Mouse (Mus musculus): ENCODE measurements around the gene Id2. TPM values are rescaled to one million over a fixed set of nuclear protein-coding genes. Genes with fewer than 3 reads are reported as not detected.

Id2 gene
- total and polyA plus RNA-seq, 2 experiments from 2014 or later = 146 to 200 TPM

DNA sequence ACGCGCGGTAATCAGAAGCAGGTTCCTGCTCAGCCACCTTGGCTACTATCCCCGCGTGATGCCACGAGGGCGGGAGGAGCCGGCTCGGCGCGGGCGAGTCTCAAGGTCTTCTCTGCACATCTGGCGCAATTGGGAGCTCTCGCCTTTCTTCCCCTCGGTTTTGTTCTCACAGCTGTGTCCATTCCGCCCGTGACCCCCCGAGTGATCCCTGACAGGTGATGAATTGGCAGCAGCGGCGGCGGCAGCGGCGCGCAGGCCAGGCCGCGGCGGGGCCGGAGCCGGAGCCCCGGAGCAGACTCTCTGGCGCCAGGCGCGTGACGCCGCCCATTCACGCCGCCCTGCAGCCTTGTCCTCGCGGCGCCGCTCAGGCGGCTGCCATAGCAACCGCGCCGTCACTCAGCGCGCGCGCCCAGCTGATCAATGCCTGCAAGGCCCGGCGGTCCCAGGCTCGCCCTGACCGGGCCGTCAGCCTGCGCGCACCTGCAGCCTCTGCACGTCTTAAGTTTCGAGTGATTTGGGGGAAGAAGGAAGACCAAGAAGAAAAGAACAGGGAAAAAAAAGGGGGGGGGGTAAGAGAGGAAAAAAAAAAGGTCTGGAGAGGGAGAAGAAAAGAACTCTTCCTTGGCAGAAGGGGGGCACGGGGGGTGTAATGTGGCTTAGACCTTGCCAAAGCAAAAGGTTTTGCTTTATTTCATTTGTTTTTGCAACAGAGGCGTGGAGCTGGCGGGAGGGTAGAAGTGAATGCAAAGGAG, 1.8 kb upstream of the Id2 start:
- 1% methylated on average over 61 of the region's 61 CpGs for whole genome bisulfite sequencing
- no peaks in the 10 kb centered on the region for H3K27me3 ChIP-seq (ENCODE audit: insufficient read depth, low read length)
- no peaks in the 10 kb centered on the region for H3K9me3 ChIP-seq (ENCODE audit: low read length)
- H3K4me3 ChIP-seq (ENCODE audit: low read depth, low read length) = peak overlapping the region; percentile 49
- H3K27ac ChIP-seq (ENCODE audit: low read depth, low read length) = peak overlapping the region; percentile 79
- H3K36me3 ChIP-seq (ENCODE audit: insufficient read depth, low read length) = no peaks in the 10 kb centered on the region
- peak; percentile 75 for ATAC-seq (ENCODE audit: low FRiP score)
- peak overlapping the region; percentile 64 for H3K9ac ChIP-seq (replicated peaks; ENCODE audit: low read length, poor library complexity, severe bottlenecking)
- TF ChIP-seq CTCF (IDR thresholded peaks at IDR 0.05) = no peak
- H3K4me2 ChIP-seq (ENCODE audit: low read depth, low read length, poor library complexity, severe bottlenecking) = peak overlapping the region; percentile 99
- peaks cover 8% of the 10 kb centered on the region; the same call in 1 of the 2 replicates for H3K4me1 ChIP-seq (ENCODE audit: insufficient read depth, low read length)
- peak; percentile 95 for DNase-seq (ENCODE audit: low spot score)

DNA sequence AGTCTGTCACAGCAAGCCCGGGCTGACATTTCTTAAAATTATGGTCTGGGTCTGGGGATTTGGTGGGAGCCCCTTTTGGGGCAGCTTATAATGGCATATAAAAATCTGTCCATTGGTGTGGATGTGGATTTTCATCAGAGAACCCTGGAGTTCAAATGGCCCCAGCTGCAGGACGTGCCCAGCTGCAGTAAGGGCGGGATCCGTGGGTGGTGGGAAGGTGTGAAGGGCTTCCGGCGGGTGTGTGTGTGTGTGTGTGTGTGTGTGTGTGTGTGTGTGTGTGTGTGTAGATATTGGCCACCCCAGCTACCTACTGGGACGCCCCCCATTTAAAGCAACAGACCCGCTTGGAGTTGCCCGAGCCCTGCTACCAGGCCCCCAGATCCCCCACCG, 1.2 kb upstream of the Id2 start:
- DNase-seq (ENCODE audit: low spot score) = no peak
- H3K27ac ChIP-seq (ENCODE audit: low read depth, low read length) = peak overlapping the region; percentile 79
- H3K9ac ChIP-seq (replicated peaks; ENCODE audit: low read length, poor library complexity, severe bottlenecking) = peak overlapping the region; percentile 64
- H3K4me1 ChIP-seq (ENCODE audit: insufficient read depth, low read length) = peaks cover 8% of the 10 kb centered on the region; the same call in 1 of the 2 replicates
- no peaks in the 10 kb centered on the region for H3K36me3 ChIP-seq (ENCODE audit: insufficient read depth, low read length)
- ATAC-seq (ENCODE audit: low FRiP score) = no peak; the same call in 1 of the 2 replicates
- TF ChIP-seq CTCF (IDR thresholded peaks at IDR 0.05) = no peak
- peak overlapping the region; percentile 49 for H3K4me3 ChIP-seq (ENCODE audit: low read depth, low read length)
- H3K27me3 ChIP-seq (ENCODE audit: insufficient read depth, low read length) = no peaks in the 10 kb centered on the region
- peak overlapping the region; percentile 99 for H3K4me2 ChIP-seq (ENCODE audit: low read depth, low read length, poor library complexity, severe bottlenecking)
- H3K9me3 ChIP-seq (ENCODE audit: low read length) = no peaks in the 10 kb centered on the region
- WGBS = 5% methylated on average over 10 of the region's 10 CpGs

DNA sequence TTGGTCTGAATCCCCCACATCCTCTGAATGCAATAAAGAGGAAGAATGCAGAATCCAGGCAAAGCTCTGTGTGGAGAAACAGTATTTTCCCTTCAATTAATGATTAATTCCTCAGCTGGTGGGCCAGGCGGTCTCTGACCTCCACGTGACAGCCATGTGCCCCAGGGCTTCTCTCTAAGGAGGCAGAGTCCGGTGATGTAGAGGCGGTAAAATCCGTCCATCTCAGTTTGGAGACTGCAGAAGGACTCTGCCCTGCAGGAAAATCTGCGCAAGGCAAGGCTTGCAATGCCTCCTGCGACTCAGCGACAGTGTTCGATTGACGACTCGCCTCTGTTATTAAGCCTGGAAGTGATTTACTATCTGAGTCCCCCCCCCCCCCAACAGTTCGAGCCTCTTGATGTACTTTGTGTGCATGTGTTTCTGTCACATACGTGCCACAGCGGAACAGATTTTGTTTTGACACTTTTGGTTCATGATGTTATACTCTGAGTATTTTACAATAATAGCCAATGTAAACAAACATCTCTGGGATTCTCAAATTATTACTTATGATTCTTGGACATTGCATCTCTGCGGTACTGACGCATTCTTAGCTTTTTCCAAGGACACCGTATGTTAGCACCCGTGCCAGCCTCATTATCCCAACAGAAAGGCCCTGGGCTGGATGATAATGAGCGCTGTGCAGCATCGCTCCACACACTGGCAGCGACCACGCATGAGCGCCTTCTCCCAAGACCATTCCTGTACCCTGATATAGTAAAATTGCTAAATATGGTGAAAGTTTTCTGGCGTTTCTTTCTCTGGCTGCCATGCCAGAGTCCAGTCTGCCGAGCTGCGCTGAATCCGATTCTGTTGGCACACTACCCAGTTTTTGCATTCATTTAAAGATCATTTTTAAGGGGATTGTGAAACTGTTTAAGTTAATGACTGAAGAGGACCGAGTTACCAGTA, 545 bp upstream of the Id2 start:
- DNase-seq (ENCODE audit: low spot score) (peak; percentile 64), ATAC-seq (ENCODE audit: low FRiP score) (no peak)
- no peak for TF ChIP-seq CTCF (IDR thresholded peaks at IDR 0.05)
- Histone ChIP-seq H3K4me1 (ENCODE audit: insufficient read depth, low read length) (peaks cover 8% of the 10 kb centered on the region; the same call in 1 of the 2 replicates), H3K9ac (replicated peaks; ENCODE audit: low read length, poor library complexity, severe bottlenecking) (peak overlapping the region; percentile 64), H3K27ac (ENCODE audit: low read depth, low read length) (peak overlapping the region; percentile 79), H3K36me3 (ENCODE audit: insufficient read depth, low read length) (no peaks in the 10 kb centered on the region), H3K4me2 (ENCODE audit: low read depth, low read length, poor library complexity, severe bottlenecking) (peak overlapping the region; percentile 99), H3K27me3 (ENCODE audit: insufficient read depth, low read length) (no peaks in the 10 kb centered on the region), H3K9me3 (ENCODE audit: low read length) (no peaks in the 10 kb centered on the region), H3K4me3 (ENCODE audit: low read depth, low read length) (peak overlapping the region; percentile 49; the same call in 1 of the 2 replicates)
- WGBS = 3% methylated on average over 28 of the region's 28 CpGs

DNA sequence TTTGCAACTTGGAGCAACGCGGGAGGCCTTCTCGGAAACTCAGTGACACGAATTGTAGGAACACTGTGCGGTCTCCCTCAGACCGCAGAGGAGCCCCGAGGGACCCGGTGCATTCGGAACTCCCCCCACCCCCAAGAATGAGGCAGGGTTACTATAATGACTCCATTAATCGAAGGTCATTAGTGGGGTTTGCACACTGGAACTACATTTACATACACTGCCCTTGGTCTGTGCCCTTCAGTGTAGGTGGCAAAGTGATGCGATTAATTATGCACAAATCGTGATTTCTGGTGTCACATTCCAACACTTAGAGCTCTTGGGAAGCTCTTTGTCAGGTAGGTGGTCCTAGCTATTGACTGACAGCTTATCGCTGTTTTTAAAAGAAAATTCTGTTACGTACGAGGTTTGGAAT, 294 bp downstream of the Id2 start:
- H3K9ac ChIP-seq (replicated peaks; ENCODE audit: low read length, poor library complexity, severe bottlenecking) = peak overlapping the region; percentile 66
- H3K27me3 ChIP-seq (ENCODE audit: insufficient read depth, low read length) = no peaks in the 10 kb centered on the region
- no peaks in the 10 kb centered on the region for H3K36me3 ChIP-seq (ENCODE audit: insufficient read depth, low read length)
- peaks cover 8% of the 10 kb centered on the region; the same call in 1 of the 2 replicates for H3K4me1 ChIP-seq (ENCODE audit: insufficient read depth, low read length)
- H3K4me3 ChIP-seq (ENCODE audit: low read depth, low read length) = peak overlapping the region; percentile 71
- DNase-seq (ENCODE audit: low spot score) (peak; percentile 8), ATAC-seq (ENCODE audit: low FRiP score) (no peak)
- H3K4me2 ChIP-seq (ENCODE audit: low read depth, low read length, poor library complexity, severe bottlenecking) = peak overlapping the region; percentile 99
- H3K27ac ChIP-seq (ENCODE audit: low read depth, low read length) = peak overlapping the region; percentile 14; the same call in 1 of the 2 replicates
- 1% methylated on average over 15 of the region's 15 CpGs for WGBS
- no peak for TF ChIP-seq CTCF (IDR thresholded peaks at IDR 0.05)
- H3K9me3 ChIP-seq (ENCODE audit: low read length) = no peaks in the 10 kb centered on the region

GRCm38 (mm10) chr12:25095974-25096639, 833 bp downstream of the Id2 start:
- ATAC-seq (ENCODE audit: low FRiP score) = peak; percentile 88
- peak; percentile 11 for TF ChIP-seq CTCF (IDR thresholded peaks at IDR 0.05)
- Histone ChIP-seq H3K27ac (ENCODE audit: low read depth, low read length) (peak overlapping the region; percentile 55; the same call in 1 of the 2 replicates), H3K9me3 (ENCODE audit: low read length) (no peaks in the 10 kb centered on the region), H3K36me3 (ENCODE audit: insufficient read depth, low read length) (no peaks in the 10 kb centered on the region), H3K4me3 (ENCODE audit: low read depth, low read length) (peak overlapping the region; percentile 71), H3K9ac (replicated peaks; ENCODE audit: low read length, poor library complexity, severe bottlenecking) (peak overlapping the region; percentile 66), H3K4me1 (ENCODE audit: insufficient read depth, low read length) (peaks cover 8% of the 10 kb centered on the region; the same call in 1 of the 2 replicates), H3K27me3 (ENCODE audit: insufficient read depth, low read length) (no peaks in the 10 kb centered on the region), H3K4me2 (ENCODE audit: low read depth, low read length, poor library complexity, severe bottlenecking) (peak overlapping the region; percentile 99)
- under 1% methylated on average over 41 of the region's 41 CpGs for whole genome bisulfite sequencing
- DNase-seq (ENCODE audit: low spot score) = peak; percentile 99

Measured in midbrain, postnatal 0 days (tissue).